Mouse (Mus musculus) small intestine, adult 2 months (tissue): ENCODE data around the gene Macrod1.
A peak's percentile ranks its signal among the peaks of the same experiment; 100 is the strongest.

Experiments used
- CTCF ChIP-seq: fragments of 200-500 bp; IDR thresholded peaks from 2 replicates; pipeline ENCODE4 v1.5.1; 2012; ENCODE audit warnings: low read depth, mild to moderate bottlenecking, control low read depth, inconsistent platforms, low read length, moderate library complexity, mixed read lengths; ENCODE audit not compliant: insufficient replicate concordance, insufficient read length; ENCODE audit errors: extremely low read depth
- POLR2A ChIP-seq: fragments of 200-500 bp; IDR thresholded peaks from 2 replicates; pipeline ENCODE4 v1.6.1; 2012; ENCODE audit warnings: low read depth, mild to moderate bottlenecking, control low read depth, inconsistent platforms, low read length, moderate library complexity

DNA sequence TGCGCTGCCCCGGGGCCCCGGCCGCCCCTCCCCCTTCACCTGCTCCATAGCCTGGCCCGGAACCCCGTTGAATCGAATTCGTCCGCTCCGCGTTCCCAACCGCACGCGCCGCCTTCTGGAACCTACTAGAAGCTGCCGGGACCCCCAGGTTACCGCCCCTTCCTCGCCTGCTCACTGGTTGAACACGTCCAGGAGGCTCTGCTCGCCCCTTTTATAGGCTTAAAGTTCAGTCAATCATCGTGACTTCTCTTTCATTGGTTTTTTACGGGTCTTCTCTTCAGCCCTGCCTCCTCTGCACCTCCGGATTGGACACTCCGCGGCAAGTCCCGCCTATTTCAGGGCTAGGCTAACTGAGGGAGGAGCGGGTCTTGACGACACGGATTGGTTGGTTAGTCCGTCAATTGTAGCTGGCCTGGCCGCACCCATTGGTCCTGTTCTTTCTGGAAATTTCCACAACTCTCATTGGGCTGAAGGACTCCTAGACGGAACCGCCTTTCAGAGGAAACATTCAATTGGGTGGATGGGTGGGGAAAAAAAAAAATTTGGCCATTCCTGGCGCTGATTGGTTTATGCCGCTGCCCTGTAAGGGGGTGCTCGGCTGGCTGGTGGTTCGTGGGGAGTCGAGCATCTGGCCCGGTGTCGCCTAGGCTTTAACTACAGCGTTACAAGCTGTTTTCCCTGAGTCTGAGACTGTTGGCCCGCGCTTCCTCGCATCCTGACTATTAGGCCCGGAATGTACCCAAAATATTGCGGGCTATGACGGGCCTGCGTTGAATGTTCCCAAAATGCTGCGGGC lies 16.6 kb upstream of the Macrod1 start, which contains the start of gene Stip1:
- TF ChIP-seq CTCF (0 out of 2 replicates have a peak, but pooled peaks have one; percentile 4), POLR2A (peak; percentile 95)
